Mouse (Mus musculus): ENCODE data around the gene Ccdc93. TPM values are rescaled to one million over a fixed set of nuclear protein-coding genes. Genes with fewer than 3 reads are reported as not detected.

Gene Ccdc93
- polyA plus RNA-seq, 1 experiment from 2014 or later, result 11.5 TPM

DNA sequence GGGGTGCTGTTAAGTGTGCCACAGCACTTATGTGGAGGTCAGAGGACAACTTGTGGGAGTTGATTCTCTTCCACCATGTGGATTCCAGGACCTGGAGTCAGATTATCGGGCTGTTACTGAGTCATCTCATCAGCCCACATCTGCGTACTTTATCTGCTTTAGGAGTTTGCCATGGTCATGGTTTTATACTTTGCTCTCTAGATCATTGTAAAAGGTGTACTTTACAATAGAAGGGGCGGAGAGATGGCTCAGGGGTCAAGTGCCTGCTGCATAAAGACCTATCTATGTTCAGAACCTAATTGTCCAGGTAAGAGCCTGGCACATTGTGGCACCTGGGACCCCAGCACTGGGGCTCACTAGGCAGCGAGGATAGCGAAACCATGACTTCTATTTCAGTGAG, 48.6 kb downstream of the Ccdc93 start:
- Histone ChIP-seq H3K4me1 (no peaks in the 10 kb centered on the region; the same call in 1 of the 2 replicates), H3K4me2 (replicated peaks) (no peak overlapping the region), H3K9ac (replicated peaks) (no peak overlapping the region), H3K36me3 (peaks cover 30% of the 10 kb centered on the region), H3K27ac (replicated peaks) (no peak overlapping the region), H3K9me3 (no peaks in the 10 kb centered on the region), H3K4me3 (no peak overlapping the region), H3K27me3 (no peaks in the 10 kb centered on the region)
- ATAC-seq (replicated peaks), result no peak
- 95% methylated on average over 5 of the region's 5 CpGs for WGBS

DNA sequence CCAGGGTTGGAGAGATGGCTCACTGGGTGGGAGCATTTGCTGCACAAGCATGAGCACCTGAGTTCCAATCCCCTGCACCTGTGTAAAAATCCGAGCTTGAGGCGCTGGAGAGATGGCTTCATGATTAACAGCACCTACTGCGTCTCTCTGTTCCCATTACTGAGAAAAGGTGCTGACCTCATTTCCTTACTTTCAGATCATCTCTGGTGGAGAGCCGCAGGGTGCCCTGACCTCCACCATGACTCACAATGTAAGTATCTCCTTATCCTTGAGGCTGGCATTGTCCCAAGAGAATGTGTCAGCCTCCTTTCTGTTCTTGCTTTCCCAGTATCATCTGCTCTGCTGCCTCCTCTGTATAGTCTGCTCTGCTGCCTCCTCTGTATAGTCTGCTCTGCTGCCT, 52.2 kb downstream of the Ccdc93 start:
- no peak for ATAC-seq (replicated peaks)
- H3K9ac ChIP-seq (replicated peaks), result no peak overlapping the region
- no peaks in the 10 kb centered on the region for H3K27me3 ChIP-seq
- H3K4me2 ChIP-seq (replicated peaks), result no peak overlapping the region
- WGBS, result 90% methylated on average over 4 of the region's 4 CpGs
- H3K4me3 ChIP-seq, result no peak overlapping the region
- no peaks in the 10 kb centered on the region for H3K4me1 ChIP-seq
- H3K9me3 ChIP-seq, result no peaks in the 10 kb centered on the region
- H3K27ac ChIP-seq (replicated peaks), result no peak overlapping the region
- H3K36me3 ChIP-seq, result peaks cover 48% of the 10 kb centered on the region

DNA sequence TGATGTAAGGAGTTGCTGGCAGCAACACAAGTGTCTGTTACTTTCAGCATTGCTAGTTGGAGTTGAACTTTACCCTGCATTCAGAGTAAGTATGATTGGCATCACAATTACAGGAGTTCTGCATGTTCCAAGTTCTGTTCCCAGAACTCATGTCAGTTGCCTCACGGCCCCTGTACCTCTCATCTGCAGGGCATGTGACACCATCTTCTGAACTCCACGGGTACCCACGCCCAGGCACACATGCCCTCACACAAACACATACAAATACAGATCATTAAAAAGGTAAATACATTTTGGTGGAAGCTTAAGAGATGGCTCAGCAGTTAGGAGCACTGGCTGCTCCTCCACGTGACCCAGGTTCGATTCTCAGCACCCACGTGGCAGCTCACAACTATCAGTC, 56.0 kb downstream of the Ccdc93 start:
- Histone ChIP-seq H3K9me3 (no peaks in the 10 kb centered on the region), H3K36me3 (peaks cover 39% of the 10 kb centered on the region), H3K27me3 (no peaks in the 10 kb centered on the region), H3K4me3 (no peak overlapping the region), H3K27ac (replicated peaks) (no peak overlapping the region), H3K4me2 (replicated peaks) (no peak overlapping the region), H3K9ac (replicated peaks) (no peak overlapping the region), H3K4me1 (no peaks in the 10 kb centered on the region)
- WGBS, result 93% methylated on average over 6 of the region's 6 CpGs
- no peak for ATAC-seq (replicated peaks)

DNA sequence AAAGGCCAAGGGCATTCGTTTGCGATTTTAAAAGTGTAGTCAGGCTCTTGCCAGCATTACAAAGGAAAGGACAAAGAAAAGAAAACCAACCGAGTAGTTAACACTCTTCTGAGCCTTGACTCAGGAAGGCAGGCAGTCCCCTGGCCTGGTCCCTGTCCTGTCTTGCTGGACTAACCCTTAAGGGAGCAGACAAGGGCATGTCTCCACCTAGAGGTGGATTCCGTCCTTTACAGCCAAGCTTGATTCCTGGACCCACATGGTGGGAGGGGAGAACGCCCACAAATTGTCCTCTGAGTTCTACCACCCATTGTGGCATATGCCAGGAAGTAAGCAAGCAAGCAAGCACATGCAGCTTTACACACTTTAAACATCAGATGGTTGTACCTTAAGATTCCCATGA, 59.4 kb downstream of the Ccdc93 start:
- Histone ChIP-seq H3K36me3 (peaks cover 52% of the 10 kb centered on the region), H3K27me3 (no peaks in the 10 kb centered on the region)
- 25% methylated on average over 5 of the region's 5 CpGs for WGBS

DNA sequence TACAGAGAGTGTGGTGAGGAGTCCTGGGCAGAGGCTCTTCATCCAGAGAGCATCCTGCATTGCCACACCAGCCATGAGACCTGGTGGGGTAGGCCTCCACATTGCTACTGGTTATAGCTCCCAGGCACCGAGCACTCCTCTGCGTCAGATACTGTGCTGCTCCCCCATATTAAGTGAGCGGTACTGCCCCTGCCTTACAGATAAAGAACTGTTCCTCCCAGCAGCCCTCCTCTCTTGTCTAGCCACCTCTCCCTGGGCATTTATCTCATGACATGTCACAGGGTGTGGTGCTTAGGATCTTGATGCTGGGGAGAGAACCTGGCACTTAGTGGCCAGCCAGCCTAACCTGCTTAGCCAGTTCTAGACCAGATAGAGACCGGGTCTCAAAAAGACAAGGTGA, 66.2 kb downstream of the Ccdc93 start:
- H3K4me1 ChIP-seq, result no peaks in the 10 kb centered on the region
- H3K9ac ChIP-seq (replicated peaks), result no peak overlapping the region
- H3K27ac ChIP-seq (replicated peaks), result no peak overlapping the region
- ATAC-seq (replicated peaks), result no peak
- no peaks in the 10 kb centered on the region for H3K27me3 ChIP-seq
- 97% methylated on average over 4 of the region's 4 CpGs for WGBS
- no peak overlapping the region for H3K4me2 ChIP-seq (replicated peaks)
- H3K9me3 ChIP-seq, result no peaks in the 10 kb centered on the region
- H3K4me3 ChIP-seq, result no peak overlapping the region
- H3K36me3 ChIP-seq, result peaks cover 64% of the 10 kb centered on the region

More for the DNA sequence above, 59.4 kb downstream of the Ccdc93 start:
- H3K4me3 ChIP-seq, result no peak overlapping the region
- H3K9me3 ChIP-seq, result no peaks in the 10 kb centered on the region
- H3K9ac ChIP-seq (replicated peaks), result no peak overlapping the region
- no peaks in the 10 kb centered on the region for H3K4me1 ChIP-seq
- H3K27ac ChIP-seq (replicated peaks), result no peak overlapping the region
- no peak; the same call in 1 of the 2 replicates for ATAC-seq (replicated peaks)
- no peak overlapping the region for H3K4me2 ChIP-seq (replicated peaks)

DNA sequence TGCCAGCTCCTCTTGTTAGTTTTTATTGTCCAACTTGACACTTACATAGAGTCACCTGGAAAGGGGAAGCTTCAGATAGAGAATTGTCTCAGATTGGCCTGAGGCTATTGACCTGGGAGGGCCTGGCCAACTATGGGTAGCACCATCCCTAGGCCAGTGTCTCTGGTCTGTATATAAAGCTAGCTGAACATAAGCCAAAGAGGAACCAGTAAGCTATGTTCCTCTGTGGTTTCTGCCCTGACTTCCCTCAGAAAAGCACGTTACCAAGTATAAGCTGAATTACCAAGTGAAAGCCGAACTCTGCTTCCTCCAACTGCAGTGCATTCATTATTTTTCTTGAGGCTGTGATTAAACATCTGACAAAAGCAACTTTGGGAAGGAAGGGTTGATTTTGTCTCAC, 77.9 kb downstream of the Ccdc93 start:
- H3K36me3 ChIP-seq, result 0 out of 2 replicates have a peak, but pooled peaks cover 3% of the 10 kb centered on the region
- no peak for ATAC-seq (replicated peaks)
- WGBS, result 90% methylated on average over 2 of the region's 2 CpGs
- no peaks in the 10 kb centered on the region for H3K27me3 ChIP-seq
- H3K4me2 ChIP-seq (replicated peaks), result no peak overlapping the region
- no peak overlapping the region for H3K27ac ChIP-seq (replicated peaks)
- no peaks in the 10 kb centered on the region for H3K4me1 ChIP-seq
- no peak overlapping the region for H3K4me3 ChIP-seq
- H3K9ac ChIP-seq (replicated peaks), result no peak overlapping the region
- H3K9me3 ChIP-seq, result no peaks in the 10 kb centered on the region

DNA sequence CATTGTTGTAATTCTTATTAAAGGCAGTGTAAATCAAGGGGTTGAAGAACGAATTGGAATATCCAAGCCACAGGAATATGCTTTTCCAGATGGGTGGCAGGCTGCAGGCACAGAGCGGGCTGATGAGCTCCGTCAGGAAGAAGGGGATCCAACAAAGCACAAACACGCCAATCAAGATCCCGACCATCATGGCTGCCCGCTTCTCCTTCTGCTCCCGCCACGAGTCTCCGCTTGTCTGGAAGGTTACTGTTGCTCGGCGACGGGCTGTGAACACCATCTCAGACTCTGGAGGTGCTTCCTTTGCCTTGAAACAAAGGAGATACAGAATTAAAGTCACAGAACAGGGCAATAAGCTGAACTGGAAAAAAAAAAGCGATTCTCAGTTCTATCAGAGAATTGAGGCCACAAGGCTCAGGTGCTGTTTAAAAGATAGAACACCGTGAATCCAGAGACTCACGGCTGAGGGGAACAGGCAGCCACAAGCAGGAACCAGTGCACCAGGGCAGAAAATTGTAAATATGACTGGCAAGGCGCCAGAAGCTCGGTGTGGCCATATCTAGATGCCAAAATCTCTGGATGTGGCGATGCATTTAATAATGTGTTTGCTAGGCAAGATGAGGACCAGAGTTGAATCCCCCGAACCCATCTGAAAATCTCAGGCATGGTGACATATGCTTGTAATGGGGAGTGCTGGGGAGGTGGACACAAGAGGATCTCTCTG, 79.7 kb downstream of the Ccdc93 start:
- 70% methylated on average over 19 of the region's 19 CpGs for WGBS
- H3K4me2 ChIP-seq (replicated peaks), result no peak overlapping the region
- H3K4me3 ChIP-seq, result no peak overlapping the region
- no peaks in the 10 kb centered on the region for H3K27me3 ChIP-seq
- peak overlapping the region; percentile 1; the same call in 1 of the 2 replicates for H3K27ac ChIP-seq (replicated peaks)
- H3K9me3 ChIP-seq, result no peaks in the 10 kb centered on the region
- ATAC-seq (replicated peaks), result peak; percentile 26; the same call in 1 of the 2 replicates
- H3K36me3 ChIP-seq, result 0 out of 2 replicates have a peak, but pooled peaks cover 3% of the 10 kb centered on the region
- H3K4me1 ChIP-seq, result no peaks in the 10 kb centered on the region
- H3K9ac ChIP-seq (replicated peaks), result no peak overlapping the region

DNA sequence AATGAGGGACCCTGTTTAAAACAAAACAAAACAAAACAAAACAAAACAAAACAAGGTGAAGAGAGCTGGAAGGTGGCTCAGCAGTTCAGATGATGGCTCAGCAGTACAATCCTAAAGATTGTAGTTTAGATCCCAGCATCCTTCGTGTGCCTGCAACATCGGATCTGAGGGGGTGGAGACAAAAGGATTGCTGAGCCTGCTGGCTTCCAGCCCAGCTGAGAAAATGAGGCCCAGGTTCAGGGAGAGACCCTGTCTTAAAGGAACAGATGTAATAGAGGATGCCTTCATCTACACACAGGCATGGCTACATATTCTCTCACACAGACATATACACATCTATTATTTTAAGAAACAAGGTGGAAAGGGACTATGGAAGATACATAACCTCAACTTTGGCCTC, 80.3 kb downstream of the Ccdc93 start:
- Histone ChIP-seq H3K4me1 (no peaks in the 10 kb centered on the region), H3K4me2 (replicated peaks) (no peak overlapping the region), H3K27me3 (no peaks in the 10 kb centered on the region), H3K27ac (replicated peaks) (no peak overlapping the region), H3K9me3 (no peaks in the 10 kb centered on the region), H3K9ac (replicated peaks) (no peak overlapping the region), H3K4me3 (no peak overlapping the region), H3K36me3 (0 out of 2 replicates have a peak, but pooled peaks cover 3% of the 10 kb centered on the region)
- ATAC-seq (replicated peaks), result 0 out of 2 replicates have a peak, but pooled peaks have one; percentile 11
- WGBS, result 10% methylated on average over 2 of the region's 2 CpGs

DNA sequence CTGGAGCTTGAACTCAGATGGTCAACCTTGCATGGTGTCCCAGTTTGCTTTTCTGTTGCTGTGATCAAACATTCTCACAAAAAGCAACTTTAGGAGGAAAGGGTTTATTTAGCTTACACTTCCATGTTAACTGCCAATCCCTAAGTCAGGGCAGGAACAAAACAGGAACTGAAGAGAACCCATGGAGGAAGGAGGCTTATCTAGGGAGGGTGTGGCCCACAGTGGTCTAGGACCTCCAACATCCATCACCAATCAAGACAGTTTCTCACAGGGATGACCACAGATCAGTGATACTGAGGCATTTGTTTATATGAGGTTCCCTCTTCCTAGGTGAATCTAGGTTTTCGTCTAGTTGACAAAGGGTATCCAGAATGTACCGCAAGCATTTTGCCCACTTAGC, 81.1 kb downstream of the Ccdc93 start:
- H3K36me3 ChIP-seq, result 0 out of 2 replicates have a peak, but pooled peaks cover 3% of the 10 kb centered on the region
- no peaks in the 10 kb centered on the region for H3K27me3 ChIP-seq
- H3K9me3 ChIP-seq, result no peaks in the 10 kb centered on the region
- no peak overlapping the region for H3K9ac ChIP-seq (replicated peaks)
- no peak for ATAC-seq (replicated peaks)
- H3K4me2 ChIP-seq (replicated peaks), result no peak overlapping the region
- WGBS, result 94% methylated on average over 2 of the region's 2 CpGs
- no peaks in the 10 kb centered on the region for H3K4me1 ChIP-seq
- no peak overlapping the region for H3K27ac ChIP-seq (replicated peaks)
- no peak overlapping the region for H3K4me3 ChIP-seq

DNA sequence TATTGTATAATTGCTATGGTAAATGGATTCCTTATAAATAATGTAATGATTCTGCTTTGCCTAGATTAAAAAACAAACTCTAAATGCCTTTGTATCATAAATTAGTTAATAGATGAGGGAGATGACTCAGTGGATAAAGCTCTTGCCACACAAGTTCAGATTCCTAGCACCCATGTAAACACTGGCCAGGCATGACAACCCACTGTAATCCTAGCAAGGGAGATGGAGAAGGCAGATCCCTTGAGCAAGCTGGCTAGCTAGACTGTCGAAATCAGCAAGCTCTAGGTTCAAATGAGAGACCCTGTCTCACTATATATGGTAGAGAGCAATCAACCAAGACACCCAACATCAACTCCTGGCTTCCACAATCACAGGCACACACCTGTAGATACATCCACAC, 87.8 kb downstream of the Ccdc93 start:
- no peak overlapping the region for H3K4me2 ChIP-seq (replicated peaks)
- H3K9ac ChIP-seq (replicated peaks), result no peak overlapping the region
- H3K27me3 ChIP-seq, result no peaks in the 10 kb centered on the region
- H3K4me1 ChIP-seq, result no peaks in the 10 kb centered on the region
- no peaks in the 10 kb centered on the region for H3K9me3 ChIP-seq
- no peaks in the 10 kb centered on the region for H3K36me3 ChIP-seq
- no peak for ATAC-seq (replicated peaks)
- H3K4me3 ChIP-seq, result no peak overlapping the region
- 83% methylated on average over 1 of the region's 1 CpGs for WGBS
- H3K27ac ChIP-seq (replicated peaks), result no peak overlapping the region

DNA sequence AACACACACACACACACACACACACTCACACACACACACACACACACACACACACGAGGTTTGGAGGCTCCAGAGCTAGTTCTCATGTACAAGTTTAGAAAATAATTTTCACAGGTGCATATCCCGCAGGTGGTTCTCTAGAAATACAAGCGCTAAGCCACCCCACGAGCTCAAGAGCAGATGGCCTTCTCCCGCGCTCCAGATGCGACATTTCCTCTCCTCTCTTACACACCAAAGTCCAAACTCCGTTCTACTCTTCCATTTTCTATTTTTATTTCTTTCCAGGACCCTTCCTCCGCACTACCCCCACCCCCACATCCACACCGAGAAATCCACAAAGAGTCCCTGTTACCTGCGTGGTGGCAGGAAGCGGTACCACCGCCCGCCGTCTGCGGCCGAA, 96.2 kb downstream of the Ccdc93 start:
- 48% methylated on average over 17 of the region's 17 CpGs for WGBS

DNA sequence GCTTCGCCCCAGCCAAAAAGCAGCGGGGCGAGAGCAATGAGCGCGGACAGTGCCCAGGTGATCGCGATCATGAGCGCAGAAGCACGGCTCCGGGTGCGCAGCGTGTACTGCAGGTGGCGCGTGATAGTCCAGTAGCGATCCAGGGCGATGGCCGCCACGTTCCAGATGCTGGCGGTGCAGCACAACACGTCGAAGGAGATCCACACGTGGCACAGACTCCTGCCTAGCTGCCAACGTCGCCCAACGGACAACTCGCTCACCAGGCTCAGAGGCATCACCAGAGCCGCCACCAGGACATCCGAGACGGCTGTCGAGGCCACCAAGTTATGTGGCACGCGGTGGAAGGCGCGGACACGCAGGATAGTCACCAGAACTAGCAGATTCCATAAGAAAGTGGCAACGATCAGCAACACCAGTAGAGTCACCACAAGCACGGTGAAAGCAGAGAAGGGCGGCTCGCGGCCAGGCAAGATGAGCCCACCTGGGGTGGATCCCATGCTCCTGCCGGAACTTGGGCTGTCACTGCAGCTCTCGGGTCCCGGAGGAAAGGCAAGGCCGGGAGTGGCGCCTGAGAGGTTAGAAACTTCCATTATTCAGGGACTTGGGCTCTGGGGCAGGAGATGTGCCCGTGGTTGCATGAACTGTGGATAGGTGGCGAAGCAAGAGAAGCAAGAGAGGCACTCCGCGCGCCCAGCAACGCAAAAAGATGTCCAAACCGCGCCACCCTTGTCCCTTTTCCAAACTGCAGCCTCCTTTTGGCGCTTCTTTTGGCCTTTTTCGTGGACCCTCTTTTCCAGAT, 97.0 kb downstream of the Ccdc93 start:
- Histone ChIP-seq H3K27me3 (peaks cover 23% of the 10 kb centered on the region; the same call in 1 of the 2 replicates), H3K4me2 (replicated peaks) (peak overlapping the region; percentile 55), H3K4me1 (peaks cover 16% of the 10 kb centered on the region), H3K36me3 (no peaks in the 10 kb centered on the region), H3K9me3 (no peaks in the 10 kb centered on the region), H3K4me3 (peak overlapping the region; percentile 36), H3K9ac (replicated peaks) (no peak overlapping the region; the same call in 1 of the 2 replicates), H3K27ac (replicated peaks) (no peak overlapping the region)
- ATAC-seq (replicated peaks), result peak; percentile 39
- WGBS, result 11% methylated on average over 55 of the region's 55 CpGs

More for the DNA sequence above, 96.2 kb downstream of the Ccdc93 start:
- Histone ChIP-seq H3K4me3 (peak overlapping the region; percentile 36), H3K36me3 (no peaks in the 10 kb centered on the region), H3K9me3 (no peaks in the 10 kb centered on the region), H3K27ac (replicated peaks) (no peak overlapping the region), H3K9ac (replicated peaks) (no peak overlapping the region), H3K4me2 (replicated peaks) (peak overlapping the region; percentile 55), H3K4me1 (peaks cover 16% of the 10 kb centered on the region), H3K27me3 (peaks cover 23% of the 10 kb centered on the region; the same call in 1 of the 2 replicates)
- 0 out of 2 replicates have a peak, but pooled peaks have one; percentile 26 for ATAC-seq (replicated peaks)
